Mouse (Mus musculus) CD8-positive naive resting alpha-beta T cell, adult 2 months (primary cell): ENCODE results near the gene Acot4.
"Not testable (repeated sequence)": the region's sequence is repeated elsewhere in the genome, so short reads cannot be mapped to it uniquely, and the experiment has no call there.

ENCODE experiments used
- DNase-seq, 2 experiments: peaks; one replicate each; pipeline ENCODE4 v3.0.0; 2022; ENCODE audit warnings: low read depth in 2 of 2, low spot score in 2 of 2

Acot4 gene

DNA sequence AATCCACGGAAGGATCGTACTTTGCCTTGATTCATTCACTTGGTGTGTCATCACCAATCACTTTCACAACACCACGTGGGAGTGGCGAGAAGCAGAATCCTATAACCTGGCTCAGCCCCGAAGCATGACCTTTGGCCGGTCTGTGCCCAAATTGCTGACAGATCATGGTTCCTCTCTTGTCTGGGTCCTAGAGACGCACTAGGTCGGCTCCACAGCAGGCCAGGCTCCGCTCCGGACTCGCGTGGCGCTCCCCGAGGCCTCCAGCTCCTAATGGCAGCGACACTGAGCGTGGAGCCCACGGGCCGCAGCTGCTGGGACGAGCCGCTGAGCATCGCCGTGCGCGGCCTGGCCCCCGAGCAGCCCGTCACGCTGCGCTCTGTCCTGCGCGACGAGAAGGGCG lies at the start of gene Acot4:
Acot4 (plus strand) TSS at position 139 of the 400 bp plus-strand sequence.
- not testable (repeated sequence) for DNase-seq

DNA sequence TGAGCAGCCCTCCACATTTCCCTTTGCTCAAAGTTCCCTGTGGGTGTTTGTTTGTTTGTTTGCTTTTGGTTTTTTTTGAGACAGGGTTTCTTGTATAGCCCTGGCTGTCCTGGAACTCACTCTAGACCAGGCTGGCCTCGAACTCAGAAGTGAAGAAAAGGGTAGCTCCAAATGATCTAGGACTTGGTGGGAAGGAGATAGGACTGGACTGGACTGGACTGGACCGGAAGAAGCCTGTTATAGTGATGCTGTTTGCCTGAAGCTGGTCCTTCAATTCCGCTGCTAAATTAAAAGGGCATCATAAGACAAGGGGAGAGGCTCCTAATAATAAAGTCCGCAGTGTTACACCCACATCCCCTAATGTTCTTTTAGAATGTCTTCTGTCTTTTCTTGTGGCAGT lies 49.7 kb upstream of the Acot4 start:
- no peak for DNase-seq

DNA sequence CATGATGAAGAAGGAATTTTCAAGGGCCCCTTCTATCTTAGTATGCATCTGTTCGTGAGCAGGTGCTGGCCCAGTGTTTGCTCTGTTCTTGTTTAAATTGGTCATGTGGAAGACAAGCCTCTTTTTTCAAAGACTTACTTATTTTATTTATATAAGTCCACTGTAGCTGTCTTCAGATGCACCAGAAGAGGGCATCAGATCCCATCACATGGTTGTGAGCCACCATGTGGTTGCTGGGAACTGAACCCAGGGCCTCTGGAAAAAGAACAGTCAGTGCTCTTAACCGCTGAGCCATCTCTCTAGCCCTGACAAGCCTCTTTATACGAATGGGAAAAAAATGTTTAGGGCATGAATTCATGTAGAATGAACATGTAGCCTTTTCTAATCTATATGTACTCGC lies 48.8 kb upstream of the Acot4 start:
- DNase-seq: no peak

DNA sequence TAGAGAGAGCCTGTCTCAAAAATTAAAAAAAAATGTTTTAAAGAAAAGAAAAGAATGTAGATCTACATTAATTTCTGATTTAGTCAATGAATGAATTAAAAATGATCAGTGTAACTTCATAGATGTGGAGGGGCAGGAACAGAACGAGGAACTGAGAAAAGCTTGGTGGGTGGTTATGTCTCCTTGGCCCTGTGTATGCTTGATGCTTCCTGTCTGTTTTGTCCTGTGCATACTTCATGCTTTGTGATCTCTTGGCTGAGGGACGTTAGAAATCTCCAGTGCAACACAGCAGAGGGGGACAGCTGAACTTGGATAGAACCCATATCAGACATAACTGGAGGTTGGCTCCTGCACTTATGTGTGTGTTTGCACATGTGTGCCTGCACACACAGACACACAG lies 41.0 kb upstream of the Acot4 start:
- DNase-seq: no peak

DNA sequence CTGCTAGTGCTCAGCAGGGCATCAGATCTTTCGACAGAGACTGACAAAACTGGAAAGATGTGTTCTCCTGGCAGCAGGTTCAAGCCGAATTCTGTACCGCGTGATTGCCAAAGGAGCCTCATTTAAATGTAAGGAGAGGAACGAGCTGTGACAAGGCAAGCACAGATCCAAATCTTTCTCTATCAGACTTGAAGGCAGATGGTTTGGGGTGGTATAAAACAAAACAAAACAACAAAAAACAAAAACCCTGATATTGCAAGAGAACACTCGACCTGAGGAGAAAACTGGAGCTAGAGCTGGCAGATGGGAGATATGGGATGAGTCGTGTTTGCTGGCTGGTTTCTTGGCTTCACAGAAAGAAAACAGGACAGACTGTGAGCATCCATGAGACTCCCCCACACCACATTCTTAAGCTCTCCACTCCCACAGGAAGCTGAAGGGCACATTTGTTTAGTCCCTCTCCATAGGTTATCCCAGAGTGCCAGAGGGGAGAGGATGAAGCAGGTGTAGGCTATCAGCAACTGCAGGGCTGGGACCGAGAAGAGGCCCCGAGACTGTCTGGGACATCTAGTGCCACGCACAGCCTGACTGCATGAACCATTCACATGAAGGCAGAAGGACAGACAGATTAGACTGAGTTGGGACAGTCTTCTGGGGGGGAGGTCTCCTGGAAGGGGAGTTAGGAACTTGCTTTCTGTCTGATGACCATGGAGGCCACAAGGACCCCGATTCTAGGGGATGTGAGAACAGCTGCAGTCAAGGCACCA lies 39.7 kb upstream of the Acot4 start:
- no peak for DNase-seq

DNA sequence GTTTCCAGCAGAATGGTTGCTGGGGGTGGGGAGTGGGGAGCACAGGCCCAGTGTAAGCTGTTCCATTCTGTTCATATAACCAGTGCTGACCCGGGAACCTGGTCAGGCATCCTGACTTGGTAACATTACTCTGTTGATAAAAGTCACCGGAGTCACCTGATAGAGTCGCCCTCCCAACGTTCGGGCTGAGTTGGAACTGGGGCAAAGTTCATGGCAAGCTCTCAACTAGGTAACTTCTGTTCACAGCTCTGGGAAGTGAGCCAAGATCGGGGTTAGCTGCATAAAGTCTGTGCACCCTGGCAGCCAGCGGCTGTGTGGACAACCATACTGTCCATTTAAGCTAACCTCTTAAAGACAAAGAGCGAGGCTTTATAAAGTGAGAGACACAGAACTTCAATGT lies 38.9 kb upstream of the Acot4 start:
- DNase-seq: not testable (repeated sequence)

DNA sequence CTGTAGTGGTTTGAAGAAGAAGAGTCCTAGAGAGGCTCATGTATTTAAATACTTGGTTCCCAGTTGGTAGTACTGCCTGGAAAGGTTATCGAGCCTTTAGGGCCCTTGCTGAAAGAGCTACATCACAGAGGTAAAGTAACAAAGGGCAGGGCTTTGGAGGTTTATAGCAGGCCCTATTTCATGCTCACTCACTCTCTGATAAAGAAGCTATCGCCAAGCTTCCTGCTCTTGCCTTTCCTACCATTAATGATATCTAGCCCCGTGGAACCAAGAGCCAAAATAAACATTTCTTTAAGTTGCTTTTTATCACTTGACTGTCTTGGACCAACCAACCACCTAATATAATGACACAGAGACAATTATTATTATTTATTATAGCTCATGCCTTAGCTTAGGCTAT lies 37.8 kb upstream of the Acot4 start:
- no peak for DNase-seq

DNA sequence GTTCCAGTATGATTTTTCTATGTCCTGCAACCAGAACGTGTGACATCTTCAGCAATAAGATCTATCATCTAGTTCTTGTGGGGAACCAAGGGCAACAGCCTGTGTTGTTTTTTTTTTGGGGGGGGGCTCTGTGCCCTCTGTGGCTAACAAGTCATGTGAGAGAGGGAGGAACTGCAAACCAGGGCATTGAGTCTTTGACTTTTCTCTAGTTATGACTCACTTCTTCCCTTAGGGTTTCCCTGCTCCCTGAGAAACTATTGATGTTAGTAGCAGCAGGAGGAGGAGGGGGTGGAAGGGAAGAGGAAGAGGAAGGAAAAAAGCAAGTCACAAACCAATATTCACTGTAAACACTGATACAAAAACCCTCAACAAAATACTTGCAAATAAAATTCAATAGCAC lies 34.3 kb upstream of the Acot4 start:
- no peak for DNase-seq

DNA sequence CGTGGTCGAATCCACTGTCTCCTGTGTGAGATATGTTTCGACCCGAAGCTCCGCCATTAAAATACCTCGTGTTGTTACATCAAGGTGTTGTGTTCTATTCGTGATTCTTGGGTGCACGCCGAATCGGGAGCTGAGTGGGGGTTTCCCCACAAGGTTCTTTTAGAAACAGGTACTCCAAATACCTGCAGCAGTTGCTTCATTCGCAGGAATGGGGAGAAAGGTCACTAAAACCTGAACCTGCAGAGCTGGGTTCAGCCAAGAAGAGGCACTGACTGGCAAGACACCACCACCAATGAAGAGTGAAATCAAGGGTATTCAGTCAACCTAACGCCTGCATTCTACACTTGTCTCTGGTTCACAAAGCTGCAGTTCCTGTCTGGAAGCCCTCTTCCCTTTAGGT lies 29.9 kb upstream of the Acot4 start:
- no peak for DNase-seq

DNA sequence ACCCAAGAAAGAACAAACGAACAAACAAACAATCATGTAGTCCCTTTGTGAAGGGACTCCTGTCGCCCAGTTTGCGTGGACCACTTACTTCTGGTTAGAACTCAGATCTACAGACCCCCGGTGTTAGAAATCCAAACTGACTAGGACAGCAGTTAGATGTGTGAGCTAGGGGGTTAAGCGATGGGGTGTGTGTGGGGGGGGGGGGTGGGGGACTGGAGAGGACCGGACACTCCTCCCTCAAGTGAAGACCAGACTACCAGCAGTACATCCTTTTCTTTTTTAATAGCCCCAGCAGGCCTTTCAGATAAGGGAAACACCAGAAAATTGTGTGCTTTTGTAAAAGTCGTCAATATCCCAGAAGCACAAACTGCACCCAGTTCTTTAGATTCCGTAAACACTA lies 29.4 kb upstream of the Acot4 start:
- no peak for DNase-seq

DNA sequence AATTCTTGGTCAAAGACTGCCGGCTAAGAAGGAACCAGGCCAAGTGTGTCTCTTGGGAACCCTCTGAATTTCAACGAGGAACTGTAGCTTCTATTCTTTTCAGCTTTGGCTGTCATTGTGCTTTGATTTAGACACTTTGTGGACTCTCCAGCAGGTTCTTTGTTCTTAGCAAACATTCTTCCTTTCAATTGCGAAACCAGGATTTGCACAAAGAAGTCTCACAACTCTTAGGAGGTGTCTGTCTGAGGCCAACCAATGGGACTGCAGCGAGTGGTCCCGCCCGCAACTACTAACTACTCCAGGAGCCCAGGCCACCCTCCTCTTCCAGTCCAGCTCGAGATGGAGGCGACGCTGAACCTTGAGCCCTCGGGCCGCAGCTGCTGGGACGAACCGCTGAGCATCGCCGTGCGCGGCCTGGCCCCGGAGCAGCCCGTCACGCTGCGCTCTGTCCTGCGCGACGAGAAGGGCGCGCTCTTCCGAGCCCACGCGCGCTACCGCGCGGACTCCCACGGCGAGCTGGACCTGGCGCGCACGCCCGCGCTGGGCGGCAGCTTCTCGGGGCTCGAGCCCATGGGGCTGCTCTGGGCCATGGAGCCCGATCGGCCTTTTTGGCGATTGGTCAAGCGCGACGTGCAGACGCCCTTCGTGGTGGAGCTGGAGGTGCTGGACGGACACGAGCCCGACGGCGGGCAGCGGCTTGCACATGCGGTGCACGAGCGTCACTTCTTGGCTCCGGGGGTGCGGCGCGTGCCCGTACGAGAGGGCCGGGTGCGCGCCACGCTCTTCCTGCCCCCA lies 28.8 kb upstream of the Acot4 start, which contains the start of gene Acot1:
Acot1 (plus strand) TSS at position 320 of the 795 bp plus-strand sequence.
- DNase-seq: not testable (repeated sequence)

DNA sequence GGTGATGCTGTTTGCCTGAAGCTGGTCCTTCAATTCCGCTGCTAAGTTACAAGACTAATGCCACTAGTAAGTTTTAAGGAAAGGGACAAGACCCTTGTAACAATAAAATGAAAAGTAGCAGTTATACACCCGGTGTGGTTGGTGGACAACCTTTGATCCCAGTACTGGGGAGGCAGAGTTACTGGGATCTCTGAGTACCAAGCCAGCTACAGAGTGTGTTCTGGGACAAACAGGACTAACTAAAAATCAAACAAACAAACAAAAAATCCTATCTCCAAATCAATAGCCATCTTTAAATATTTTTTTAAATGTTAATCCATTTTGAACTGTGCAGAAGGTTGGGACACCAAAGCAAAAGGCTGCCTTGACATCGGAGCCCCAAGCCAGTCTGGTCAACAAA lies 28.0 kb upstream of the Acot4 start:
- no peak for DNase-seq

DNA sequence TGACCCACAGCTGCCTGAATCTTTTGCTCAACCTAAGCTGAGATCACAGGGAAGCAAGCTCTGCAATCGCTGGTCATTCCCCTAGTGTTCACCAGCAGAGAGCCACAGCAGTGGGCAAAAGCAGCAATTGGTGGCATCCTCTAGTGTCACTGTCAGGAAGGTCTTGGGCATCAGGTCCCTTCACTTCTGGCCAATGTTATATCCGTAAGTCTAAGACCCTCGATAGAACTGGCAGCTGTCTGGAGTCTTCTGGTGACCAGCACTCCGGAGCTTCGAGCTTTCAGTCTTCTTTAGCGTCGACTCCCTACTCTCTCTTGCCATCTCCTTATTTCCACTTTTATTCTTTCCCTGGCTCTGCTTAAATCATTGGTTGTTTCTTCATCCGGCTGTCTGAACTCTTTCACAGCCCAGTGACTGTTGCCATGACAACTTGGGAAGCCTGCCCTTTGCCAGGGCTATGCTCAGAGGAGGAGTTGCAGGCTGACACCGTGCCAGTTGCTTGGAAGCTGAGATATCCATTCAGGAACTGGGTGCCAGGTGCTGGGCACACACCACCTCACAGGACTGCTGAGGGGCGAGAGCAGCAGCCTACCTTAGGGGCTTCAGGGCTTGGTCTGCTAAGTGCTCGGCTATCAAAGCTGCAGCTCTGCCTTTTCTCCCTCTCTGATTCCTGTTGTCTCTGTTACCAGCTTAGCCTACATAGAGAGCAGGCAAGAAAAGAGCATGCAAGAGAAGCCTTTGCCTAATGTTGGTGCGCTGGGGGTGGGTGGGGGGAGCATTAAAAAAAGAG lies 26.7 kb upstream of the Acot4 start:
- no peak for DNase-seq

DNA sequence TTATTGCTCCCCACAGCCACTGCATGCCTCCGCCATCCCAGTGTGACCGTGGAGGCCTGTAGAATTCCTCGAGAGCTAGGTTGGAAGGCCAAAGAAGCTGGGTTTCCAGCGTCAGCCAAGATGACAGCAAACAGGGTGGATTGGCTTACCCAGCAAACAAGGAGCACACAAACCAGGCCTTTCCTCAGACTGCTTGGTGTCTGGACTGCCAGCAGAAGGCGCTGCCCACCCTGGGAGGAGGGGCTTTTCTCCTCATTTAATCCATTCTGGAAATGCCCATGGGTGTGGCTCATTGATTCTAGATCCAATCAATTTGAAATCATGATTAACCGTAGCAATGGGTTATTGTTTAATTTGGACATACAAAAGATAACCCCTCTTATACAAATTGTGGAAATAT lies 25.0 kb upstream of the Acot4 start:
- DNase-seq: no peak

DNA sequence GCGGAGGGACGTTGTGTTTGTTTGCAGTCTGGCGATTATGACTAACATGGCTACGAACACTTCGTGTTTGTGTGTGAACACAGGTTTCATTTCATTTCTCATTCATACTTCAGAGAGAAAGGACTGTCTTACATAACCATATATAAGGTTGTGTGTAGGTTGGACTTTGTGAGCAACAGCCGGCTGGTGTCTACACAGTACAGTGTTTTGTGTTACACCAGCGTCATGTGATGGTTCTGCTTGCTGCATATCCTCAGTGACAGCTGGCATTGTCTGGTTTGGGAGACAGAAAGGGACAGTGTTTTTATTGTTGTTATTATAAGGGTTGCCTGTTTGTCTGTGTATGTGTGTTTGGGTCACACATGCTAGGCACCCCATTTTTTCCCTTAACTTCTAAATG lies 24.5 kb upstream of the Acot4 start:
- no peak for DNase-seq

DNA sequence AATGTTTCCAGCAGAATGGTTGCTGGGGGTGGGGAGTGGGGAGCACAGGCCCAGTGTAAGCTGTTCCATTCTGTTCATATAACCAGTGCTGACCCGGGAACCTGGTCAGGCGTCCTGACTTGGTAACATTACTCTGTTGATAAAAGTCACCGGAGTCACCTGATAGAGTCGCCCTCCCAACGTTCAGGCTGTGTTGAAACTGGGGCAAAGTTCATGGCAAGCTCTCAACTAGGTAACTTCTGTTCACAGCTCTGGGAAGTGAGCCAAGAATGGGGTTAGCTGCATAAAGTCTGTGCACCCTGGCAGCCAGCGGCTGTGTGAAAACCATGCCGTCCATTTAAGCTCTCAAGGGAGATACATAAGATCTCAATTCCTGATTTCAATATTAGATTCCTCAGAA lies 17.7 kb upstream of the Acot4 start:
- DNase-seq: not testable (repeated sequence)

DNA sequence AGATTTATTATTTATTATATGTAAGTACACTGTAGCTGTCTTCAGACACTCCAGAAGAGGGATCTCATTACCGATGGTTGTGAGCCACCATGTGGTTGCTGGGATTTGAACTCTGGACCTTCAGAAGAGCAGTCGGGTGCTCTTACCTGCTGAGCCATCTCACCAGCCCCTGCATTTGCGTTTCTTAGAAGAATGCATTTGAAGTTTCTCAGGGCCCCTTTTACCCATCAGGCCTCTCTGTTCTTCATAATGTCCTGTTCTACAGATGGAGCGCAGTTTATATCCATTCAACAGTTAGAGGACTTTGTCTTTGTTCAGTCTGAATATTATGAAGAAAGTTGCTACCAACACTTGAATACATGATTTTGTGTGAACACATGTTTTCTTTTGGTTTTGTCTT lies 15.9 kb upstream of the Acot4 start:
- DNase-seq: not testable (repeated sequence)

DNA sequence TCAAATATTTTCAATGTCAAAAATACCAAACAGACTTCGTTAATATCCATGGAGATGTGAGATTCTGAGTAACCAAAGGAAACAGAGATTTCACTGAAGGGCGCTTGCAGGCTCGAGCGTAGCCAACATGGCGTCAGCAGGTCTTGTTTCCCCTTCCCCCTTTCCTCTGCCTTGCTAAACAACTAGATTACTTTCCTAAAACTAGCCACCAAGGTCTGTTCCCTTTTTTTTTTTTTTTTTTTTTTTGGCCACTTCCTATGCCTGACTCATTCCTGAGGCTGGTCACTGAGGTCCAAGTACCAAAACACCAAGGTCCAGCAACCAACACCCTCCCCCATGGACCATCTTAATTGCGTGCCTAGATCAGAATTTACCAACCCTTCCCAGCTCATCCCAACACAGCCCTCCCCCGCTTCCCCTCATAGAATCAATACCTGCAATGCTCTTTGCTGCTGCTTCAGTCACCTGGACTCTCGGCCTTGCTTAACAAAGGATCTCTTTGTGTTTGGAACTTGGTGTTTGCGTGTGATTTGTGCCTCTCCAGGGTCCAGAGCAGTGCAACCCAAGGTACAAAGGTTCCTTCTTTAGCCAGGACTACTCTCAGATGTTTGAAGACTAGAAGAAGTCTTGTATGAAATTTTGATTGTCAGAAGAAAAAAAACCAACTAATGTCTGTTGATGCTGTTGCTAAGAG lies 15.0 kb upstream of the Acot4 start:
- no peak for DNase-seq

DNA sequence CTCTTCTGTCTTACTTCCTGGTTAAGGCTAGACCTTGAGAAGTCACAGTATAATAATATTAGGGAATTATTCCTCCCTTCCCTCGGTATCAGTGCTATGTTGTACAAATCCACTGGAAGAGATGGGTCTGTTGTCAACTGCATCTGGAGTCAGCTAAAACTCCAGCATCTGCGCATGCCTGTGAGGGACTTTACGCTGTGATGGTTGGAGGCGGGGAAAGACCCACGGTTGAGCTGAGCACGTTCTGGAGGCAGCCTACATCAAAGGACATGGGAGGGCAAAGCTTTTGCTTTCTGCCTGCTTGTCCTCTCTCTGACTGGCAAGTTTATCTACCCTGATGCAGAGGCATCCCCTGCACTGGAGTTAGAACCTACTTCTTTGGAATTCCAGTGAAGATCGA lies 12.3 kb upstream of the Acot4 start:
- no peak for DNase-seq

DNA sequence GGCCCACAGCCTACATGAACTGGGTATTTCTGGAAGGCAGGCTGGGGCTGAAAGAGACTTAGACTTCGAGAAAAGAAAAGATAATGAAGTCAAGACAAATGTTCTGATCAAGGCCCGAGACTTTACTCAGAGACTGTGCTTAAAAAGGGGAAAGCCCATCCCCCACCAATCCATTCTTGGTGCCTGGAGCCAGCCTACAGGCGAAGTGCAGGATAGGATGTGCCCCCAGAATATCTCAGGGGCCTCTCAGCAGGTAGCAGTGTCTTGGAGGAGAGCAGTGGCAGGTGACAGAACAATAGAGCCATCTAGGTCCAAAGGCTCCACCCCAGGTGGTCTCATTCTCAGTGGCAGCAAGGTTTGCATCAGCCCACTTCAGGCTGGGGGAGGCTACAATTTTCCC lies 9.9 kb upstream of the Acot4 start:
- not testable (repeated sequence) for DNase-seq

DNA sequence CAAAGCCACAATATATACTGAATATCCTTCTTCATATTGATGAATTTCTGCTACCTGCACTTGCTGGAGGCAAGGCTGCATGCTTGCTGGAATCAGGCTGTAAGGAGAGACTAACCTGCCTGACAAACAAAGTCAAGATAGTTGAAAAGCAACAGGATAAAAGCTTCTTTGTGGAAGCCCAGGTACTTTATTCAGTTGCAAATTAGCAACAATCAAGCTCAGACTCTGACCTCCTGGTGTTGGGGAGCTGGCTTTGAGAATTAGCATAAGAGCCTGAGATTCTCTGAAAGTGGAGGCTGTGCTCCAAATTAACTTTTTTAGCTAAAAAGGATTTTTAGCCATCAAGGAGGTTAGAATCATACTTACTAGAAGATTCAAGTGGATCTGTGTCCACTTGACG lies 9.1 kb upstream of the Acot4 start:
- not testable (repeated sequence) for DNase-seq
